Mouse (Mus musculus): ENCODE data around the gene Gm49450. TPM values are rescaled to one million over a fixed set of nuclear protein-coding genes. Genes with fewer than 3 reads are reported as not detected.

Gene Gm49450
- polyA plus RNA-seq, 1 experiment from 2014 or later = not detected

GRCm38 (mm10) chr15:98887526-98887925 is 65.8 kb downstream of the Gm49450 start:
- Histone ChIP-seq H3K4me1 (no peaks in the 10 kb centered on the region), H3K4me3 (no peak overlapping the region), H3K36me3 (no peaks in the 10 kb centered on the region), H3K4me2 (replicated peaks) (no peak overlapping the region), H3K9me3 (no peaks in the 10 kb centered on the region), H3K9ac (no peak overlapping the region), H3K27me3 (peaks cover 25% of the 10 kb centered on the region), H3K27ac (peak overlapping the region; percentile 52; the same call in 1 of the 2 replicates)
- 84% methylated on average over 7 of the region's 7 CpGs for WGBS
- ATAC-seq (ENCODE audit: low FRiP score, low read depth) = no peak

GRCm38 (mm10) chr15:98886667-98887387 is 66.5 kb downstream of the Gm49450 start:
- ATAC-seq (ENCODE audit: low FRiP score, low read depth) = peak; percentile 64; the same call in 1 of the 2 replicates
- Histone ChIP-seq H3K4me1 (peaks cover 3% of the 10 kb centered on the region; the same call in 1 of the 2 replicates), H3K9ac (no peak overlapping the region), H3K27ac (peak overlapping the region; percentile 52; the same call in 1 of the 2 replicates), H3K36me3 (no peaks in the 10 kb centered on the region), H3K4me3 (no peak overlapping the region), H3K9me3 (no peaks in the 10 kb centered on the region), H3K27me3 (peaks cover 18% of the 10 kb centered on the region), H3K4me2 (replicated peaks) (no peak overlapping the region)
- 68% methylated on average over 8 of the region's 8 CpGs for WGBS

- ATAC-seq (ENCODE audit: low FRiP score, low read depth) = no peak
- Histone ChIP-seq H3K9me3 (no peaks in the 10 kb centered on the region), H3K4me1 (peaks cover 13% of the 10 kb centered on the region), H3K27me3 (0 out of 2 replicates have a peak, but pooled peaks cover 3% of the 10 kb centered on the region), H3K4me3 (no peak overlapping the region), H3K4me2 (replicated peaks) (no peak overlapping the region), H3K36me3 (no peaks in the 10 kb centered on the region), H3K27ac (no peak overlapping the region), H3K9ac (no peak overlapping the region)
- 63% methylated on average over 1 of the region's 1 CpGs for WGBS
Measured at GRCm38 (mm10) chr15:98884106-98884505, 69.2 kb downstream of the Gm49450 start.

GRCm38 (mm10) chr15:98883661-98884060 is 69.7 kb downstream of the Gm49450 start:
- peaks cover 13% of the 10 kb centered on the region for H3K4me1 ChIP-seq
- no peak overlapping the region for H3K4me2 ChIP-seq (replicated peaks)
- H3K4me3 ChIP-seq = no peak overlapping the region
- no peaks in the 10 kb centered on the region for H3K36me3 ChIP-seq
- no peak overlapping the region for H3K9ac ChIP-seq
- no peaks in the 10 kb centered on the region for H3K27me3 ChIP-seq
- H3K9me3 ChIP-seq = no peaks in the 10 kb centered on the region
- ATAC-seq (ENCODE audit: low FRiP score, low read depth) = no peak
- no peak overlapping the region for H3K27ac ChIP-seq

Other genes starting within 250 kb of the Gm49450 start
- 0.87 and 0.90 TPM in 2 replicates for gene Ccdc65, start 245.3 kb downstream of the Gm49450 start, polyA plus RNA-seq (2015; fragmentation: Nextera tagmentation; extraction: Ambion mirVana)
- 50.8 and 51.5 TPM in 2 replicates for gene Fkbp11, start 225.4 kb downstream of the Gm49450 start, polyA plus RNA-seq (2015; fragmentation: Nextera tagmentation; extraction: Ambion mirVana)
- 39.1 and 41.0 TPM in 2 replicates for gene Arf3, start 190.3 kb downstream of the Gm49450 start, polyA plus RNA-seq (2015; fragmentation: Nextera tagmentation; extraction: Ambion mirVana)
- gene Wnt10b, start 175.4 kb downstream of the Gm49450 start, polyA plus RNA-seq (2015; fragmentation: Nextera tagmentation; extraction: Ambion mirVana) = 2.1 and 2.4 TPM in 2 replicates
- not detected in 2 replicates for gene Wnt1, start 163.7 kb downstream of the Gm49450 start, polyA plus RNA-seq (2015; fragmentation: Nextera tagmentation; extraction: Ambion mirVana)
- gene Ddn, start 144.1 kb downstream of the Gm49450 start, polyA plus RNA-seq (2015; fragmentation: Nextera tagmentation; extraction: Ambion mirVana) = 0.05 TPM in 1 of 2 replicates, not detected in the other
- 93.4 and 94.5 TPM in 2 replicates for gene Prkag1, start 122.0 kb downstream of the Gm49450 start, polyA plus RNA-seq (2015; fragmentation: Nextera tagmentation; extraction: Ambion mirVana)
- 14.7 and 14.9 TPM in 2 replicates for gene Kmt2d, start 82.3 kb downstream of the Gm49450 start, polyA plus RNA-seq (2015; fragmentation: Nextera tagmentation; extraction: Ambion mirVana)
- 18.4 and 20.1 TPM in 2 replicates for gene Rhebl1, start 59.0 kb downstream of the Gm49450 start, polyA plus RNA-seq (2015; fragmentation: Nextera tagmentation; extraction: Ambion mirVana)
- gene Dhh, start 55.0 kb downstream of the Gm49450 start, polyA plus RNA-seq (2015; fragmentation: Nextera tagmentation; extraction: Ambion mirVana) = 0.59 and 0.80 TPM in 2 replicates
- gene Lmbr1l, start 35.3 kb downstream of the Gm49450 start, polyA plus RNA-seq (2015; fragmentation: Nextera tagmentation; extraction: Ambion mirVana) = 22.5 and 26.1 TPM in 2 replicates
- 1,632 and 1,683 TPM in 2 replicates for gene Tuba1b, start 19.0 kb downstream of the Gm49450 start, polyA plus RNA-seq (2015; fragmentation: Nextera tagmentation; extraction: Ambion mirVana)
- gene Tuba1a, start 152 bp upstream of the Gm49450 start, polyA plus RNA-seq (2015; fragmentation: Nextera tagmentation; extraction: Ambion mirVana) = 1,398 and 1,426 TPM in 2 replicates
- gene Tuba1c, start 76.3 kb upstream of the Gm49450 start, polyA plus RNA-seq (2015; fragmentation: Nextera tagmentation; extraction: Ambion mirVana) = 143 and 149 TPM in 2 replicates
- gene Prph, start 101.6 kb upstream of the Gm49450 start, polyA plus RNA-seq (2015; fragmentation: Nextera tagmentation; extraction: Ambion mirVana) = 1.0 and 1.2 TPM in 2 replicates
- 36.2 and 37.5 TPM in 2 replicates for gene Troap, start 121.0 kb upstream of the Gm49450 start, polyA plus RNA-seq (2015; fragmentation: Nextera tagmentation; extraction: Ambion mirVana)
- gene C1ql4, start 134.3 kb upstream of the Gm49450 start, polyA plus RNA-seq (2015; fragmentation: Nextera tagmentation; extraction: Ambion mirVana) = not detected in 2 replicates
- 0.83 and 1.0 TPM in 2 replicates for gene Dnajc22, start 139.6 kb upstream of the Gm49450 start, polyA plus RNA-seq (2015; fragmentation: Nextera tagmentation; extraction: Ambion mirVana)
- gene Spats2, start 172.4 kb upstream of the Gm49450 start, polyA plus RNA-seq (2015; fragmentation: Nextera tagmentation; extraction: Ambion mirVana) = 50.3 and 50.5 TPM in 2 replicates